Mouse (Mus musculus) bone marrow macrophage, adult 2 months (primary cell): ENCODE results near the gene Zfp239. TPM values are rescaled to one million over a fixed set of nuclear protein-coding genes. Genes with fewer than 3 reads are reported as not detected.
A peak's percentile ranks its signal among the peaks of the same experiment; 100 is the strongest.
"Not testable (repeated sequence)": the region's sequence is repeated elsewhere in the genome, so short reads cannot be mapped to it uniquely, and the experiment has no call there.

Source experiments
- H3K27ac ChIP-seq: 2 replicates; pipeline ENCODE4 v1.5.1; 2012; ENCODE audit warnings: low read depth, low read length; ENCODE audit not compliant: insufficient read depth
- H3K4me1 ChIP-seq: 2 replicates; pipeline ENCODE4 v1.6.1; 2012; ENCODE audit warnings: low read length; ENCODE audit not compliant: control insufficient read depth, insufficient read depth
- H3K4me3 ChIP-seq: 2 replicates; pipeline ENCODE4 v1.5.1; 2012; ENCODE audit warnings: mild to moderate bottlenecking, low read length, moderate library complexity; ENCODE audit not compliant: insufficient read depth
- CTCF ChIP-seq: IDR thresholded peaks from 2 replicates; pipeline ENCODE4 v1.5.1; 2012; ENCODE audit warnings: low read depth, mild to moderate bottlenecking, low read length, moderate library complexity
- POLR2A ChIP-seq: IDR thresholded peaks from 2 replicates; pipeline ENCODE4 v1.6.1; 2012; ENCODE audit warnings: mild to moderate bottlenecking, low read depth, low read length, borderline replicate concordance
- polyA plus RNA-seq: library from polyadenylated mRNA; stranded (reverse); fragments of >200 nt; gene quantifications from 2 replicates; pipeline ENCODE4 v1.2.4, GENCODE M21; 2012; ENCODE audit not compliant: missing spikeins, insufficient read depth, insufficient read length

Gene Zfp239
- polyA plus RNA-seq = 0.62 and 1.3 TPM in 2 replicates

- 0 out of 2 replicates have a peak, but pooled peaks cover 3% of the 10 kb centered on the region for H3K4me1 ChIP-seq
- H3K27ac ChIP-seq = no peak within 1 kb of the TSS
- TF ChIP-seq CTCF (no peak), POLR2A (no peak)
- H3K4me3 ChIP-seq = peak within 1 kb of the TSS; percentile 91
Measured at GRCm38 (mm10) chr6:117861848-117862247, at the start of gene Zfp239. Gene Zfp239, plus strand, starts transcription at chr6:117862100.

- Histone ChIP-seq H3K4me1 (peaks cover 21% of the 10 kb centered on the region), H3K4me3 (no peak overlapping the region), H3K27ac (no peak overlapping the region)
- TF ChIP-seq CTCF = no peak
- no peak for TF ChIP-seq POLR2A
Measured at GRCm38 (mm10) chr6:117814681-117815080, 47.2 kb upstream of the Zfp239 start.

- H3K27ac ChIP-seq = peak overlapping the region; percentile 81
- peaks cover 21% of the 10 kb centered on the region for H3K4me1 ChIP-seq
- TF ChIP-seq CTCF (no peak), POLR2A (no peak)
- H3K4me3 ChIP-seq = no peak overlapping the region
Measured at GRCm38 (mm10) chr6:117817108-117817541, 44.8 kb upstream of the Zfp239 start.

GRCm38 (mm10) chr6:117820327-117820726 is 41.6 kb upstream of the Zfp239 start:
- TF ChIP-seq POLR2A = no peak
- TF ChIP-seq CTCF = no peak
- no peak overlapping the region for H3K4me3 ChIP-seq
- no peak overlapping the region for H3K27ac ChIP-seq
- H3K4me1 ChIP-seq = peaks cover 21% of the 10 kb centered on the region

GRCm38 (mm10) chr6:117825369-117825768 is 36.5 kb upstream of the Zfp239 start:
- H3K4me1 ChIP-seq = no peaks in the 10 kb centered on the region
- no peak overlapping the region for H3K4me3 ChIP-seq
- H3K27ac ChIP-seq = no peak overlapping the region
- no peak for TF ChIP-seq POLR2A
- peak; percentile 82 for TF ChIP-seq CTCF

- no peak overlapping the region for H3K27ac ChIP-seq
- TF ChIP-seq CTCF (peak; percentile 89), POLR2A (no peak)
- H3K4me1 ChIP-seq = no peaks in the 10 kb centered on the region
- no peak overlapping the region for H3K4me3 ChIP-seq
Measured at GRCm38 (mm10) chr6:117828273-117828672, 33.6 kb upstream of the Zfp239 start.

- peak within 1 kb of the TSS; percentile 40 for H3K27ac ChIP-seq
- H3K4me3 ChIP-seq = peak within 1 kb of the TSS; percentile 72
- peaks cover 8% of the 10 kb centered on the region; the same call in 1 of the 2 replicates for H3K4me1 ChIP-seq
- TF ChIP-seq POLR2A (no peak), CTCF (peak; percentile 17; the same call in 1 of the 2 replicates)
Measured at GRCm38 (mm10) chr6:117840686-117841510, 21.0 kb upstream of the Zfp239 start, which contains the start of gene Zfp637. Gene Zfp637, plus strand, starts transcription at chr6:117841180.

- TF ChIP-seq CTCF = no peak
- TF ChIP-seq POLR2A = no peak
- H3K27ac ChIP-seq = peak overlapping the region; percentile 40
- H3K4me1 ChIP-seq = peaks cover 8% of the 10 kb centered on the region; the same call in 1 of the 2 replicates
- peak overlapping the region; percentile 72 for H3K4me3 ChIP-seq
Measured at GRCm38 (mm10) chr6:117841511-117841955, 20.4 kb upstream of the Zfp239 start.

- Histone ChIP-seq H3K4me1 (peaks cover 8% of the 10 kb centered on the region; the same call in 1 of the 2 replicates), H3K27ac (no peak overlapping the region), H3K4me3 (no peak overlapping the region)
- no peak for TF ChIP-seq POLR2A
- TF ChIP-seq CTCF = no peak
Measured at GRCm38 (mm10) chr6:117844597-117844996, 17.3 kb upstream of the Zfp239 start.

GRCm38 (mm10) chr6:117846671-117847070 is 15.2 kb upstream of the Zfp239 start:
- not testable (repeated sequence) for H3K4me1 ChIP-seq, H3K4me3 ChIP-seq, H3K27ac ChIP-seq
